15 mouse cellular contexts compared by ENCODE assay signal in genomic region chr11:49195819-49196322, GRCm38 (mm10). TPM values are rescaled to one million over a fixed set of nuclear protein-coding genes. Genes with fewer than 3 reads are reported as not detected.
DNase-seq lines count a peak whose midpoint lies in the region; ATAC-seq and TF ChIP-seq lines count a peak whose summit lies in the region.
"Had no signal": no experiment of that assay in that cellular context is flagged by ENCODE, and none has a peak within 500 bp of the region (broad histone marks: within the 10 kb centered on the region; RNA-seq: fewer than 3 reads in every experiment).

No protein-coding gene starts in this region.

- no peak overlapping the region for H3K4me2 ChIP-seq in liver, embryonic 14.5 days (ENCODE audit: low read depth)

- no peak overlapping the region for H3K27ac ChIP-seq in liver, embryonic 14.5 days
- H3K27ac ChIP-seq: layer of hippocampus, adult 2 months had no signal

- H3K4me1 ChIP-seq in liver, embryonic 14.5 days (replicated peaks; ENCODE audit: control insufficient read depth in 2 of 2, insufficient read depth in 2 of 2, low read length in 1 of 2), result peaks cover 2% of the 10 kb centered on the region in 2 experiments

- H3K9ac ChIP-seq in liver, embryonic 14.5 days (replicated peaks), result no peak overlapping the region

- no peaks in the 10 kb centered on the region for H3K9me3 ChIP-seq in liver, embryonic 14.5 days (ENCODE audit: control insufficient read depth, low read length)
- H3K9me3 ChIP-seq: megakaryocyte, embryonic 14.5 days had no signal

- TF ChIP-seq EP300 in liver, embryonic 14.5 days (IDR thresholded peaks at IDR 0.05; ENCODE audit: low read depth), result no peak

- no peaks in the 10 kb centered on the region for H3K36me3 ChIP-seq in liver, embryonic 14.5 days (replicated peaks; ENCODE audit: control insufficient read depth, insufficient read depth, low read depth)

- TF ChIP-seq CTCF in liver, embryonic 14.5 days (IDR thresholded peaks at IDR 0.05; ENCODE audit: low read depth), result no peak; the same call in 1 of the 2 replicates

- no peaks in the 10 kb centered on the region for H3K27me3 ChIP-seq in liver, embryonic 14.5 days (ENCODE audit: control insufficient read depth, insufficient read depth, low read length)
- H3K27me3 ChIP-seq: megakaryocyte, embryonic 14.5 days; Patski had no signal

- peak; percentile 63 for ATAC-seq in granulocyte monocyte progenitor cell, adult 5-6 weeks (replicated peaks; ENCODE audit: poor library complexity, severe bottlenecking)
- ATAC-seq in liver, embryonic 14.5 days (ENCODE audit: insufficient read depth), result peak; percentile 58
- no peak for ATAC-seq in monocyte, adult 5-6 weeks (replicated peaks; ENCODE audit: insufficient number of reproducible peaks, low FRiP score, low TSS enrichment, poor library complexity, severe bottlenecking)
- ATAC-seq: Patski had no signal

- no peak overlapping the region for H3K4me3 ChIP-seq in liver, embryonic 14.5 days (ENCODE audit: insufficient read depth in 1 of 2, low read depth in 2 of 2, low read length in 2 of 2)
- H3K4me3 ChIP-seq: layer of hippocampus, adult 2 months; megakaryocyte, embryonic 14.5 days had no signal

- peak; percentile 36 to 70 for DNase-seq in adrenal gland, adult (ENCODE audit: inconsistent age in 2 of 2, low spot score in 1 of 2)
- DNase-seq in adrenal gland, postnatal 4 days (ENCODE audit: low spot score in 2 of 2), result no peak
- DNase-seq in liver, embryonic 14.5 days (ENCODE audit: low read depth in 3 of 3, low spot score in 3 of 3), result no peak
- peak; percentile 50 for DNase-seq in naive thymus-derived CD4-positive, alpha-beta T cell, adult 2 months (ENCODE audit: low read depth)
- no peak for DNase-seq in adipocyte (ENCODE audit: low spot score)
- DNase-seq in testis, postnatal 14 days (ENCODE audit: low spot score), result no peak
- DNase-seq: cerebellum, adult 9-10 months had no signal

- 29% methylated on average over 7 of the region's 7 CpGs for WGBS in liver, embryonic 14.5 days (ENCODE audit: insufficient replicate concordance)

RNA-seq across cellular contexts. Expression of gene Zfp62, which starts 7.2 kb away (rescaled TPM):
- total RNA-seq in adrenal gland, postnatal 4 days (2021), result 10 to 100 TPM; 47.3 to 48.7 TPM
- 46.4 and 46.5 TPM in 2 replicates for total RNA-seq in granulocyte monocyte progenitor cell, adult 5-6 weeks (2014; fragmentation: Nextera tagmentation)
- total RNA-seq in granulocyte monocyte progenitor cell, adult 5-6 weeks (2017), result 62.2 and 88.5 TPM in 2 replicates
- polyA plus RNA-seq in liver, embryonic 14.5 days (2012; rRNA removed), result 3.1 and 5.2 TPM in 2 replicates
- polyA plus RNA-seq in liver, embryonic 14.5 days (2014; fragmentation: Nextera tagmentation; extraction: Ambion mirVana), result 10.6 and 11.4 TPM in 2 replicates
- 96.4 to 134 TPM (median 134 TPM) in 3 replicates for total RNA-seq in monocyte, adult 5-6 weeks (2017)

RNA-seq across cellular contexts. Expression of gene Btnl9, which starts 8.9 kb away (rescaled TPM):
- 10 to 100 TPM; 15.6 to 16.7 TPM for total RNA-seq in adrenal gland, postnatal 4 days (2021)
- 3.8 and 4.1 TPM in 2 replicates for total RNA-seq in granulocyte monocyte progenitor cell, adult 5-6 weeks (2014; fragmentation: Nextera tagmentation)
- total RNA-seq in granulocyte monocyte progenitor cell, adult 5-6 weeks (2017), result 5.3 and 7.6 TPM in 2 replicates
- polyA plus RNA-seq in liver, embryonic 14.5 days (2012; rRNA removed), result 0.78 and 1.2 TPM in 2 replicates
- 0.34 and 0.57 TPM in 2 replicates for polyA plus RNA-seq in liver, embryonic 14.5 days (2014; fragmentation: Nextera tagmentation; extraction: Ambion mirVana)
- 0.75 to 2.2 TPM (median 0.78 TPM) in 3 replicates for total RNA-seq in monocyte, adult 5-6 weeks (2017)
- total RNA-seq: layer of hippocampus, adult 2 months had no signal
- polyA plus RNA-seq: Patski had no signal

RNA-seq across cellular contexts. Expression of gene Olfr1394, which starts 41.7 kb away (rescaled TPM):
- total RNA-seq in adrenal gland, postnatal 4 days (2021), result not detected
- total RNA-seq in granulocyte monocyte progenitor cell, adult 5-6 weeks (2014; fragmentation: Nextera tagmentation), result not detected in 2 replicates
- total RNA-seq in granulocyte monocyte progenitor cell, adult 5-6 weeks (2017), result not detected in 2 replicates
- polyA plus RNA-seq in liver, embryonic 14.5 days (2012; rRNA removed), result not detected in 2 replicates
- not detected in 2 replicates for polyA plus RNA-seq in liver, embryonic 14.5 days (2014; fragmentation: Nextera tagmentation; extraction: Ambion mirVana)
- not detected in 3 replicates for total RNA-seq in monocyte, adult 5-6 weeks (2017)
- total RNA-seq: layer of hippocampus, adult 2 months had no signal
- polyA plus RNA-seq: gonadal fat pad, adult 2 months; neural tube, embryonic 14.5 days; Patski; spleen, adult 2 months had no signal

RNA-seq across cellular contexts. Expression of gene Mgat1, which starts 48.1 kb away (rescaled TPM):
- total RNA-seq in adrenal gland, postnatal 4 days (2021), result 100 to 1,000 TPM; 104 to 109 TPM
- total RNA-seq in granulocyte monocyte progenitor cell, adult 5-6 weeks (2014; fragmentation: Nextera tagmentation), result 44.1 and 74.5 TPM in 2 replicates
- total RNA-seq in granulocyte monocyte progenitor cell, adult 5-6 weeks (2017), result 51.6 and 59.4 TPM in 2 replicates
- polyA plus RNA-seq in liver, embryonic 14.5 days (2012; rRNA removed), result 22.8 and 23.7 TPM in 2 replicates
- 22.6 and 25.7 TPM in 2 replicates for polyA plus RNA-seq in liver, embryonic 14.5 days (2014; fragmentation: Nextera tagmentation; extraction: Ambion mirVana)
- total RNA-seq in monocyte, adult 5-6 weeks (2017), result 58.6 to 80.8 TPM (median 72.0 TPM) in 3 replicates

RNA-seq across cellular contexts. Expression of gene Olfr1395, which starts 53.8 kb away (rescaled TPM):
- not detected for total RNA-seq in adrenal gland, postnatal 4 days (2021)
- total RNA-seq in granulocyte monocyte progenitor cell, adult 5-6 weeks (2014; fragmentation: Nextera tagmentation), result not detected in 2 replicates
- total RNA-seq in granulocyte monocyte progenitor cell, adult 5-6 weeks (2017), result not detected in 2 replicates
- polyA plus RNA-seq in liver, embryonic 14.5 days (2012; rRNA removed), result not detected in 2 replicates
- polyA plus RNA-seq in liver, embryonic 14.5 days (2014; fragmentation: Nextera tagmentation; extraction: Ambion mirVana), result not detected in 2 replicates
- not detected in 3 replicates for total RNA-seq in monocyte, adult 5-6 weeks (2017)
- total RNA-seq: layer of hippocampus, adult 2 months had no signal
- polyA plus RNA-seq: neural tube, embryonic 14.5 days; Patski; spleen, adult 2 months had no signal

Comparison
In these comparisons a context has a peak if more than half of its experiments do, and no peak if none do; other contexts are left out.
1. DNase-seq: peak in adrenal gland, adult (2 of 2) and naive thymus-derived CD4-positive, alpha-beta T cell, adult 2 months (single experiment); none in adrenal gland, postnatal 4 days (0 of 2), liver, embryonic 14.5 days (0 of 3), adipocyte (single experiment) and testis, postnatal 14 days (single experiment).